Mouse (Mus musculus) lung, postnatal 10 days (tissue): Measurements from ENCODE around the gene Kcnip1.
A peak's percentile ranks its signal among the peaks of the same experiment; 100 is the strongest.

Experiments used
- DNase-seq: peaks from one replicate; pipeline ENCODE4 v3.0.0; 2021

Gene Kcnip1

GRCm38 (mm10) chr11:33992938-33993337 is at the start of gene Kcnip1:
Kcnip1 (minus strand) TSS chr11:33993152.
- peak; percentile 13 for DNase-seq

- no peak for DNase-seq
Observed at GRCm38 (mm10) chr11:34040061-34040460, 47.1 kb upstream of the Kcnip1 start.

- no peak for DNase-seq
Observed at GRCm38 (mm10) chr11:34035909-34036658, 43.1 kb upstream of the Kcnip1 start.

GRCm38 (mm10) chr11:34034794-34035193 is 41.8 kb upstream of the Kcnip1 start:
- DNase-seq = no peak

GRCm38 (mm10) chr11:34034008-34034505 is 41.1 kb upstream of the Kcnip1 start:
- DNase-seq = no peak

- peak; percentile 52 for DNase-seq
Observed at GRCm38 (mm10) chr11:34031015-34031805, 38.3 kb upstream of the Kcnip1 start.

GRCm38 (mm10) chr11:34029658-34030057 is 36.7 kb upstream of the Kcnip1 start:
- no peak for DNase-seq

- DNase-seq = no peak
Observed at GRCm38 (mm10) chr11:34025091-34025490, 32.1 kb upstream of the Kcnip1 start.

GRCm38 (mm10) chr11:34012007-34012652 is 19.2 kb upstream of the Kcnip1 start:
- DNase-seq = no peak

- peak; percentile 41 for DNase-seq
Observed at GRCm38 (mm10) chr11:34010859-34011172, 17.9 kb upstream of the Kcnip1 start.

GRCm38 (mm10) chr11:34010133-34010858 is 17.3 kb upstream of the Kcnip1 start:
- DNase-seq = peak; percentile 16

GRCm38 (mm10) chr11:34009316-34010087 is 16.6 kb upstream of the Kcnip1 start:
- peak; percentile 10 for DNase-seq

- DNase-seq = peak; percentile 70
Observed at GRCm38 (mm10) chr11:34008702-34009101, 15.8 kb upstream of the Kcnip1 start.

- DNase-seq = no peak
Observed at GRCm38 (mm10) chr11:34008214-34008613, 15.3 kb upstream of the Kcnip1 start.

GRCm38 (mm10) chr11:34007616-34008015 is 14.7 kb upstream of the Kcnip1 start:
- DNase-seq = no peak

GRCm38 (mm10) chr11:34002593-34002965 is 9.6 kb upstream of the Kcnip1 start:
- no peak for DNase-seq

- DNase-seq = peak; percentile 62
Observed at GRCm38 (mm10) chr11:34001938-34002592, 9.1 kb upstream of the Kcnip1 start.

- no peak for DNase-seq
Observed at GRCm38 (mm10) chr11:34000416-34000815, 7.5 kb upstream of the Kcnip1 start.

GRCm38 (mm10) chr11:33998244-33998643 is 5.3 kb upstream of the Kcnip1 start:
- no peak for DNase-seq

- DNase-seq = no peak
Observed at GRCm38 (mm10) chr11:33993496-33993895, 544 bp upstream of the Kcnip1 start.

GRCm38 (mm10) chr11:33990002-33990401 is 3.0 kb downstream of the Kcnip1 start:
- no peak for DNase-seq

- DNase-seq = no peak
Observed at GRCm38 (mm10) chr11:33986525-33986924, 6.4 kb downstream of the Kcnip1 start.
